Mouse (Mus musculus) hindbrain, embryonic 14.5 days (tissue): Measurements from ENCODE around the gene Fbxw4. TPM values are rescaled to one million over a fixed set of nuclear protein-coding genes. Genes with fewer than 3 reads are reported as not detected.

Source experiments
- ATAC-seq: fragments of 200-750 bp; cut with Nextera tagmentation; 2 replicates; pipeline ENCODE4 v1.8.0; 2017; ENCODE audit warnings: moderate number of reproducible peaks, mild to moderate bottlenecking, moderate TSS enrichment, moderate library complexity; ENCODE audit not compliant: low FRiP score
- DNase-seq: peaks from one replicate; pipeline ENCODE4 v3.0.0-alpha.2; 2015; ENCODE audit warnings: low spot score
- H3K27ac ChIP-seq: fragments of 300-500 bp; sonication (generic); 2 replicates; pipeline ENCODE4 v1.5.1; 2014; ENCODE audit warnings: mild to moderate bottlenecking, moderate library complexity
- H3K27me3 ChIP-seq: fragments of 300-500 bp; sonication (generic); 2 replicates; pipeline ENCODE4 v1.6.1; 2014; ENCODE audit warnings: mild to moderate bottlenecking, low read length, mixed read lengths; ENCODE audit not compliant: control insufficient read depth, insufficient read depth
- H3K36me3 ChIP-seq: fragments of 300-500 bp; sonication (generic); replicated peaks from 2 replicates; pipeline ENCODE4 v1.6.1; 2014; ENCODE audit not compliant: control insufficient read depth, insufficient read depth
- H3K4me1 ChIP-seq: fragments of 300-500 bp; sonication (generic); replicated peaks from 2 replicates; pipeline ENCODE4 v1.6.1; 2014; ENCODE audit warnings: antibody characterized with exemption, low read length, mixed read lengths; ENCODE audit not compliant: control insufficient read depth, insufficient read depth
- H3K4me2 ChIP-seq: fragments of 300-500 bp; sonication (generic); replicated peaks from 2 replicates; pipeline ENCODE4 v1.6.1; 2014; ENCODE audit warnings: mild to moderate bottlenecking, moderate library complexity
- H3K4me3 ChIP-seq: fragments of 300-500 bp; sonication (generic); replicated peaks from 2 replicates; pipeline ENCODE4 v1.5.1; 2014; ENCODE audit warnings: mild to moderate bottlenecking, low read length
- H3K9ac ChIP-seq: fragments of 300-500 bp; sonication (generic); 2 replicates; pipeline ENCODE4 v1.6.1; 2014
- H3K9me3 ChIP-seq: fragments of 300-500 bp; sonication (generic); 2 replicates; pipeline ENCODE4 v1.6.1; 2016; ENCODE audit warnings: low read length; ENCODE audit not compliant: control insufficient read depth
- WGBS: fragments of 180-500 bp; shearing (Covaris S2); extraction: QIAGEN DNeasy Blood & Tissue Kit; methylation state at CpG from one replicate; pipeline ENCODE4 v1.1.7; 2014; 5-methylcytosine and 5-hydroxymethylcytosine counted together
- polyA plus RNA-seq: library from polyadenylated mRNA; unstranded; fragments of >200 nt; fragmentation: Nextera tagmentation; extraction: Ambion mirVana; gene quantifications from 2 replicates; pipeline ENCODE4 v1.2.1, GENCODE M21; 2014

Fbxw4 gene
- polyA plus RNA-seq, 1 experiment from 2014 or later, result 6.7 TPM

DNA sequence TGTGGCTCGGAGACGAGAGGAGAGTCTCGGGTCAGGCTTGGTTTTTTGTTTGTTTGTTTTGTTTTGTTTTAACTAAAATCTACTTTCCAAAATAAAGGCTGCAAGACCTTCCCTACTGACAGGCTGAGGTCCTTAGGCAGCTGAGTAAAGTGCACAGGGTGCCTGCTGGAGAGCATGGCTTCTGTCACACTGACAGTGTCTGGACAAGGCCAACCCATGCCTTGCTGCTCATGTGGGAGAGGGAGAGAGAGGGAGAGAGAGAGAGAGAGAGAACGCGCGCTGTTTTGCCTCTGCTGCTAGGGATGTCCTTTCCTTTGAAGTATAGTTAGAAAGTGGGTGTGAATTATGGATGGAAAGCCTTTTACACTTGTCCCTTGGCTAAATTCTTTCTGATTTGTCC is 128.6 kb downstream of the Fbxw4 start:
- H3K4me3 ChIP-seq, result no peak overlapping the region
- H3K9ac ChIP-seq, result no peak overlapping the region
- no peak overlapping the region for H3K4me2 ChIP-seq
- ATAC-seq, result no peak
- DNase-seq, result no peak
- H3K4me1 ChIP-seq, result peaks cover 7% of the 10 kb centered on the region; the same call in 1 of the 2 replicates
- no peak overlapping the region for H3K27ac ChIP-seq
- H3K36me3 ChIP-seq, result peaks cover 44% of the 10 kb centered on the region
- H3K9me3 ChIP-seq, result no peaks in the 10 kb centered on the region
- WGBS, result 71% methylated on average over 6 of the region's 6 CpGs
- H3K27me3 ChIP-seq, result no peaks in the 10 kb centered on the region

DNA sequence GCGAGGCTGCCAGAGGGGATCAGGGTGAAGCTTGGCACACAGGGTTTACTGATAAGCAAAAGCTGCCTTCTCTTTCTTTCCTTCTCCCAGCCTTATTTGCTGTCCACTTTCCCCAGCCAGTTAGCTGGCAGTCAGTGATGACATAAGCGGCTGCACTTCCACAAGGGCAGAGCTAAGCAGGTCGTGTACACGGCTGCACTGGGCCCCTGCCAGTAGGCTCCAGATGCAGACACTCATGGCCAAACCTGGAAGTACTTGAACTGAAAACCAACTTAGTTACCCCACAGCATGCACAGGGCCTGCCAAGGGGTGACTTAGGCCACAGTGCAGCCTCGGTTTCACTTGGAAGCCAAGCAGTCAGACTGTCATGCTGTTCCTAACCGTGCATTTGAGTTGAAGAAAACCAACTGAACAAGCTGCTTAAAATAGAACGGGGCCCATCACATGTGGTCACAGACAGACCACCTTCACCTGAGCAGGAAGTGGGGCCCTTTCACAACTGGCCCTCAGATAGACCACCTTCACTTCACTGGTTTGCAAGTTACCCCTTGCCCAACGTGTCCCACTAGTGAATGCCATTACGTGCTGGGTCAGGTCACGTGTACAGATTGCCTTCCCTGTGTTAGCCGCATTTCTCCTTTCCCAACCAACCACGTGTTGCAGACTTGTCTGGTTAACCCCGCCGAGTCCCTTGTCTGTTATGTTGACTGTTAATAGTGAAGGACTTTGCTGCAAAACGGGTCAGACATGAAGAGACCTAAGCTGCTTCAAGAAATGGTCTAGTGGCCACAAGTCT is 129.7 kb downstream of the Fbxw4 start:
- no peak for ATAC-seq
- Histone ChIP-seq H3K4me3 (no peak overlapping the region), H3K27ac (no peak overlapping the region), H3K4me2 (no peak overlapping the region), H3K9ac (no peak overlapping the region), H3K36me3 (peaks cover 45% of the 10 kb centered on the region), H3K4me1 (peaks cover 4% of the 10 kb centered on the region; the same call in 1 of the 2 replicates), H3K27me3 (no peaks in the 10 kb centered on the region), H3K9me3 (no peaks in the 10 kb centered on the region)
- no peak for DNase-seq
- 85% methylated on average over 15 of the region's 15 CpGs for WGBS

DNA sequence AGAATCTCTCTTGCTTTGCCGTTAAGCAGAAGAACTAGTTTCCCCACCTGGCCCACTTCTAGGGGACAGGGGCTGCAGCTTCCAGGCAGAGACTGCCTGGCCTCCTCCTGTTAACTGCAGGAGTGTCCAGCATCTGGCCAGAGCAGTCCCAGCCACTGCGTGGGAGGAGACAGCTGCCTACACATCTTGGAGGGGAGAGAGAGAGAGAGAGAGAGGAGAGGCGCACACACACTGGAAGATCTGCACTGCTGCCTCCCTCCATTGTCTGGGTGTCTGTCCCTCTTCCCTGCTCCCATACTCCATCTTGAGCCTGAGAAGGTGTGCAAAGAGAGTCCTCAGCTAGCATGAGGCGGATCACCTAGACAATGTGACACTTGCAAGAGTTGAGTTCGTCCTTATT is 130.8 kb downstream of the Fbxw4 start:
- Histone ChIP-seq H3K4me2 (no peak overlapping the region), H3K9me3 (no peaks in the 10 kb centered on the region), H3K36me3 (peaks cover 45% of the 10 kb centered on the region), H3K4me3 (no peak overlapping the region), H3K27ac (no peak overlapping the region), H3K27me3 (no peaks in the 10 kb centered on the region), H3K4me1 (no peaks in the 10 kb centered on the region), H3K9ac (no peak overlapping the region)
- 82% methylated on average over 5 of the region's 5 CpGs for WGBS
- DNase-seq, result no peak
- ATAC-seq, result no peak

Other genes starting within 250 kb of the Fbxw4 start
- 9.7 and 12.3 TPM in 2 replicates for gene Poll, start 99.8 kb downstream of the Fbxw4 start, polyA plus RNA-seq
- gene Gm17018, start 99.7 kb downstream of the Fbxw4 start, polyA plus RNA-seq, result 75.5 and 87.4 TPM in 2 replicates
- 0.19 and 0.25 TPM in 2 replicates for gene Fgf8, start 82.6 kb upstream of the Fbxw4 start, polyA plus RNA-seq
- gene Npm3, start 89.3 kb upstream of the Fbxw4 start, polyA plus RNA-seq, result 6.9 and 7.2 TPM in 2 replicates
- 88.2 and 95.4 TPM in 2 replicates for gene Mgea5, start 123.5 kb upstream of the Fbxw4 start, polyA plus RNA-seq
- 14.1 and 17.6 TPM in 2 replicates for gene Kcnip2, start 155.7 kb upstream of the Fbxw4 start, polyA plus RNA-seq